Mouse (Mus musculus) erythroblast, adult 5-6 weeks (primary cell): ENCODE measurements around the gene Nedd9. TPM values are rescaled to one million over a fixed set of nuclear protein-coding genes. Genes with fewer than 3 reads are reported as not detected.

Experiments
- ATAC-seq: replicated peaks from 2 replicates; pipeline ENCODE4 v1.8.0; 2016; ENCODE audit warnings: moderate number of reproducible peaks, mild to moderate bottlenecking, moderate TSS enrichment, inconsistent platforms; ENCODE audit not compliant: poor library complexity, low FRiP score, severe bottlenecking
- total RNA-seq, 2 experiments: library from RNA; stranded (forward) in 1 of 2; stranded (reverse) in 1 of 2; fragments of 150-400 nt in 1 of 2; fragments of 200-764, 138-1000 nt in 1 of 2; gene quantifications; 2 replicates each; pipeline versions ENCODE4 v1.2.3 to v1.2.4; 2015 to 2017; ENCODE audit warnings: low replicate concordance in 2 of 2

Gene Nedd9
- total RNA-seq (2015; ENCODE audit: low replicate concordance) (14.2 and 14.4 TPM in 2 replicates), total RNA-seq (2017; ENCODE audit: low replicate concordance) (13.1 TPM in 2 replicates)

- no peak for ATAC-seq
These were observed at the start of gene Nedd9 for GRCm38 (mm10) chr13:41486606-41487408. Gene Nedd9 (minus strand): TSS chr13:41487362.

GRCm38 (mm10) chr13:41532625-41533024 lies 45.5 kb upstream of the Nedd9 start:
- no peak for ATAC-seq

- ATAC-seq, result no peak
These were observed 43.2 kb upstream of the Nedd9 start for GRCm38 (mm10) chr13:41530326-41530725.

GRCm38 (mm10) chr13:41524208-41524607 lies 37.0 kb upstream of the Nedd9 start:
- ATAC-seq, result no peak

- no peak for ATAC-seq
These were observed 34.1 kb upstream of the Nedd9 start for GRCm38 (mm10) chr13:41521296-41521695.

GRCm38 (mm10) chr13:41520549-41521161 lies 33.5 kb upstream of the Nedd9 start:
- no peak for ATAC-seq

GRCm38 (mm10) chr13:41519792-41520191 lies 32.6 kb upstream of the Nedd9 start:
- ATAC-seq, result no peak

GRCm38 (mm10) chr13:41517193-41517592 lies 30.0 kb upstream of the Nedd9 start:
- ATAC-seq, result no peak

- ATAC-seq, result no peak
These were observed 28.6 kb upstream of the Nedd9 start for GRCm38 (mm10) chr13:41515749-41516148.

- no peak for ATAC-seq
These were observed 27.8 kb upstream of the Nedd9 start for GRCm38 (mm10) chr13:41514918-41515317.

GRCm38 (mm10) chr13:41513456-41513855 lies 26.3 kb upstream of the Nedd9 start:
- no peak for ATAC-seq

- no peak for ATAC-seq
These were observed 25.1 kb upstream of the Nedd9 start for GRCm38 (mm10) chr13:41512243-41512642.

- no peak for ATAC-seq
These were observed 23.7 kb upstream of the Nedd9 start for GRCm38 (mm10) chr13:41510631-41511419.

- ATAC-seq, result no peak
These were observed 18.4 kb upstream of the Nedd9 start for GRCm38 (mm10) chr13:41505594-41505993.

GRCm38 (mm10) chr13:41504997-41505396 lies 17.8 kb upstream of the Nedd9 start:
- ATAC-seq, result no peak

GRCm38 (mm10) chr13:41504448-41504847 lies 17.3 kb upstream of the Nedd9 start:
- no peak for ATAC-seq

GRCm38 (mm10) chr13:41502917-41503301 lies 15.7 kb upstream of the Nedd9 start:
- no peak for ATAC-seq

- no peak for ATAC-seq
These were observed 15.2 kb upstream of the Nedd9 start for GRCm38 (mm10) chr13:41502136-41502916.

- no peak for ATAC-seq
These were observed 13.6 kb upstream of the Nedd9 start for GRCm38 (mm10) chr13:41500793-41501192.

- ATAC-seq, result no peak
These were observed 11.5 kb upstream of the Nedd9 start for GRCm38 (mm10) chr13:41498611-41499121.
